15 mouse cellular contexts compared by ENCODE assay signal in the genomic region with DNA sequence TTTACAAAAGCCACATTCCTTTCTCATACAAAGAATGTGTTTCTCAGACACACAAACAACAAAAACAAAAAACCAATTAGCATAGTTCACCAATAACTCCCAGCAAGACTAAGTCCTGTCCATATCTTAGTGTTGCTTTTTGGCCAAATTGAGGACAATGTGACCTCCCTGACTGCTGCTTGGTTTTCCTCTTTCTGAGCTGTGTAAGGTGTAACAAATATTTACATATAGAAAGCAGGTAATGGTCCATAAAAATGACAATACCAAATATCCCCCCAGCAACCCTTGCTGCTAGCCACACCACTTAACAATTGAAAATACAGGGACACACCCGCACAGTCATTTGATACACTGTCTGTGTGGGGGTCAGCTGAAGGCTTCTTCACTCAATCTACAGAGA.
"Had no signal": no experiment of that assay in that cellular context is flagged by ENCODE, and none has a peak within 500 bp of the region (broad histone marks: within the 10 kb centered on the region; RNA-seq: fewer than 3 reads in every experiment).

No protein-coding gene starts in this region.

- H3K4me1 ChIP-seq: megakaryocyte, embryonic 14.5 days; midbrain, embryonic 13.5 days; midbrain, embryonic 15.5 days; neural tube, embryonic 12.5 days had no signal

- H3K27ac ChIP-seq: midbrain, embryonic 13.5 days; midbrain, embryonic 15.5 days; neural tube, embryonic 12.5 days had no signal

- H3K9me3 ChIP-seq: megakaryocyte, embryonic 14.5 days; midbrain, embryonic 13.5 days; midbrain, embryonic 15.5 days; neural tube, embryonic 12.5 days had no signal

- DNase-seq: lung, adult 18-20 months; lung, embryonic 14.5 days; lung, postnatal 10 days; lung, postnatal 4 days; right cerebral cortex, postnatal 25 days; right cerebral cortex, postnatal 4 days; spleen, adult 18-20 months; thymus, adult 18-20 months; thymus, postnatal 25 days; thymus, postnatal 4 days had no signal

- H3K4me3 ChIP-seq: megakaryocyte, embryonic 14.5 days; midbrain, embryonic 13.5 days; midbrain, embryonic 15.5 days; neural tube, embryonic 12.5 days had no signal

- H3K27me3 ChIP-seq: megakaryocyte, embryonic 14.5 days; midbrain, embryonic 13.5 days; midbrain, embryonic 15.5 days; neural tube, embryonic 12.5 days had no signal

- H3K36me3 ChIP-seq: midbrain, embryonic 13.5 days; midbrain, embryonic 15.5 days; neural tube, embryonic 12.5 days had no signal

- ATAC-seq: midbrain, embryonic 13.5 days; midbrain, embryonic 15.5 days had no signal

- H3K4me2 ChIP-seq: lung, embryonic 14.5 days; midbrain, embryonic 11.5 days; midbrain, embryonic 13.5 days; midbrain, embryonic 15.5 days; neural tube, embryonic 12.5 days had no signal

- H3K9ac ChIP-seq: lung, embryonic 14.5 days; midbrain, embryonic 13.5 days; midbrain, embryonic 15.5 days; neural tube, embryonic 12.5 days had no signal
